Mouse (Mus musculus) splenic B cell, adult 2 months (primary cell): ENCODE measurements around the gene Dsp.

Experiments
- DNase-seq: peaks from one replicate; pipeline ENCODE4 v3.0.0-alpha.2; 2011; ENCODE audit warnings: low read depth, low spot score
- H3K27me3 ChIP-seq: 2 replicates; pipeline ENCODE4 v1.6.1; 2012; ENCODE audit warnings: mild to moderate bottlenecking, low read length, moderate library complexity, mixed read lengths; ENCODE audit not compliant: control insufficient read depth, poor library complexity, insufficient read depth, severe bottlenecking
- H3K36me3 ChIP-seq: 2 replicates; pipeline ENCODE4 v1.6.1; 2012; ENCODE audit warnings: mild to moderate bottlenecking, low read length, moderate library complexity, mixed read lengths; ENCODE audit not compliant: control insufficient read depth, poor library complexity, insufficient read depth, severe bottlenecking

Gene Dsp

DNA sequence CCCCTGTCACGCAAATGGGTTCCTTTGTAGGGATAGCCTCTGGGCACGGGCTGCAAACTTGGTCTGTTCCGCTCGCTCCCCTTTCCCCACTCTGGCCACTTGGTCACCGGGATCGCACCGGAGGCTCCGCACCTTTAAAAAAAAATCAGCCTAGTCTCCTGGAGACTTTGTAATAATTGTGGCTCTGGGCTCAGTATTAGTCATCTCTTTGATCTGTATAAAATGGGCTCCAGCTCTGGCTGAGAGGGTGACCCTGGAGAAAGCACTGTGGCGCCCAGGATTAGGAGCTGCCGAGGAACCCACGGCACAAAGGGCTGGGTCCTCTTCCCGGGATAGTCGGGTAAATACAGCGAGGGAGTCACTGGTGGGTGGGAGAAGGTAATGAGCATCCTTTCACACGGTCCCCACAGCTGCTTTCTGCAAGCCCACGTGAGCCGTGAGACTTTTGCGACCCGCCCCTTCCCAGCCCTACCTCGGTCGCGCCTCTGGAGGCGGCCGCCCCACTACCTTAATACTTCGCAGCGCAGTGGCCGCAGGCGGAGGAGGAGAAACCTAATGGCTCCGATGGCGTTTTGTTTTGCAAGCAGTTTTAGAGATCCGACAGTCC lies 1.4 kb downstream of the Dsp start:
- H3K27me3 ChIP-seq = no peaks in the 10 kb centered on the region
- H3K36me3 ChIP-seq = no peaks in the 10 kb centered on the region
- DNase-seq = peak; percentile 23

- H3K36me3 ChIP-seq = no peaks in the 10 kb centered on the region
- H3K27me3 ChIP-seq = no peaks in the 10 kb centered on the region
- DNase-seq = no peak
Observed at GRCm38 (mm10) chr13:38155523-38155922, 4.4 kb downstream of the Dsp start.

DNA sequence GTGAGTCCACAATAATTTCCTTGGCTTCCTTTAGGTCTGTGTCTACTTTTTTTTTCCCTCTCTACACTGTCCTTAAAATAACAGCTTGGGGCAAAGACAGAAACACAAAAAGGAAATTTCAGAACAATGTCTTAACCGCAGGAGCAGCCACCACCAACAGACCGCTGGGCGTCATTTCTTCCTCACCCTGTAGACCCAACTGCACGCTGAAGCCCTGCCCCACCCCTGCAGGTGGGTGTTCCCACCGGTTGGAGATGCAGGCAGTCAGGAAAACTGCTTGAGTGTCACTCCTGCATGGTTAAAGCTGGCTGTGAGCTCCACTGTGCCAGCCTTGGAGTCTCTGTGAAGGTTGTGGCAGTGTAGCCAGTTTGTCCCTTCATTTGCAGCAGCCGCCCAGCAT lies 6.5 kb downstream of the Dsp start:
- Histone ChIP-seq H3K36me3 (no peaks in the 10 kb centered on the region), H3K27me3 (no peaks in the 10 kb centered on the region)
- no peak for DNase-seq

DNA sequence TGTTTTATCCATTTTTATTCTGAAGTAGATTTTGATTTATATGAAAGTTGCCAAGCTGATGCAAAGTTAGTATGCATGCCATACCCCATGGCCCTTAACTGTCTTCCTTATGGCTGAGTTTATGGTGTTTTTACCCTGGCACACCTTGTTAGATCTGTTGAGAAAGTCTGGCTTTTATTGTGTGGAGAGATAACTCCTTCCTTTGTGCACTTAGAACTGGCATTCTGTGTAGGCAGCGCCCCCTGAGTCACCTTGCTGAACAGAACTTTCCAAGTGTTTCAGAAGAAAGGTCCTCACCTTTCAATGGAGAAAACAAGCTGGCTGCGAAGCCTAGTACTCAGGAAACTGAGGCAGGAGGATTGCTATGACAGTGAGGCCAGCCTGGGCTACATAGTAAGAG lies 10.9 kb downstream of the Dsp start:
- no peak for DNase-seq
- Histone ChIP-seq H3K27me3 (no peaks in the 10 kb centered on the region), H3K36me3 (no peaks in the 10 kb centered on the region)

GRCm38 (mm10) chr13:38162668-38163067 lies 11.6 kb downstream of the Dsp start:
- DNase-seq = no peak
- no peaks in the 10 kb centered on the region for H3K27me3 ChIP-seq
- H3K36me3 ChIP-seq = no peaks in the 10 kb centered on the region

DNA sequence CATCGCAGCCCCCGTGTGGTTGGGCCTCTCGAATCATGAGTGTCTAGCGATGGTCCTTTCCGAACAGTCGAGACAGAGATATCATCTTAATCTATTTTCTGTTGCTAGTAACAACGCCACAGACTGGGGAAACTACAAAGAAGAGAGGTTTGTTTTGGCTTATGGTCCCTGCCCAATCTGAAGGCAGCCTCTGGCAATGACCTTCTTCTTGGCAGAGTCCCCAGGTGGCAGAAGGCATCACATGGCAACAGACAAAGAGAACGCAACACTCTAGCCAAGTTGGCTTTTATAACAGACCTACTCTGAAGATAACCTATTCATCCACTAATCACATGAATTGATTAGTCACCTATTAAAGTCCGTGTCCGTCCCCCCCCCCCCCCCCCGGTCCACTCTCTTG lies 13.8 kb downstream of the Dsp start:
- no peak for DNase-seq
- Histone ChIP-seq H3K36me3 (no peaks in the 10 kb centered on the region), H3K27me3 (no peaks in the 10 kb centered on the region)

DNA sequence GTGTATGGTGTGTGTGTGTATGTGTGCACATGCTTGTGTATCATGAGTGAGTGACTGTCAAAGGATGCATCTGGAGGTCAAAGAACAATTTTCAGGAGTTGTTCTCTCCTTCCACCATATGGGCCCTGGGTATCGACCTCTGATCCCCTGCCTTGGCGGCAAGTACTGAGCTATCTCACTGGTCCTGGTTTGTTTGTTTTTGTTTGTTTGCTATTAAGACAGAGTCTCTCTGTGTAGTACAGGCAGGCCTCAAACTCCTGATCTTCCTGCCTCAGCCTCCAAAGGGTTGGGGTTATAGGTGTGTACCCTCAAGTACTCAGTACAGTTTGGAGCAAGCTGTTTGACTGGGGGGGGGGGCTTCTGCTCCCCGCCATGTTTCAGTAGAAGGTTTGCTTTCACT lies 16.0 kb downstream of the Dsp start:
- no peaks in the 10 kb centered on the region for H3K36me3 ChIP-seq
- no peaks in the 10 kb centered on the region for H3K27me3 ChIP-seq
- no peak for DNase-seq

GRCm38 (mm10) chr13:38170707-38171144 lies 19.6 kb downstream of the Dsp start:
- Histone ChIP-seq H3K36me3 (no peaks in the 10 kb centered on the region), H3K27me3 (no peaks in the 10 kb centered on the region)
- DNase-seq = no peak

GRCm38 (mm10) chr13:38193406-38193805 lies 42.3 kb downstream of the Dsp start:
- no peaks in the 10 kb centered on the region for H3K27me3 ChIP-seq
- no peak for DNase-seq
- H3K36me3 ChIP-seq = no peaks in the 10 kb centered on the region

DNA sequence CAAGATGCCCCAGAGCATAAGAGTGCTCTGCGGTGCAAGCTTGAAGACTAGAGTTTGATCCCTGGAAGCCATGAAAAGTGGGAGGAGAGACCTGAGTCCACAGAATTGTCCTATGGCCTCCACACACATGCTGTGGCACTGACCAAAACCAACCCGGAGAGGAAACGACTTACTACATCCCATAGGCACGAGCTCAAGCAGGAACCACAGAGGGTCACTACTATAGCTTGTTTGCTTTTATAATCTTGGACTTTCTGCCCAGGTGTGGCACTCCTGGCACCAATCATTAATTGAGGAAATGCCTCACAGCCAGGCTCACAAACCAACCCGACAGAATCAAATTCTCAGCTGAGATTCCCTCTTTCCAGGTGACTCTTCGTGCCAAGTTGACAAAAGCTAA lies 50.3 kb downstream of the Dsp start:
- no peak for DNase-seq
- no peaks in the 10 kb centered on the region for H3K27me3 ChIP-seq
- H3K36me3 ChIP-seq = no peaks in the 10 kb centered on the region

GRCm38 (mm10) chr13:38204171-38204570 lies 53.1 kb downstream of the Dsp start:
- DNase-seq = no peak
- H3K27me3 ChIP-seq = no peaks in the 10 kb centered on the region
- no peaks in the 10 kb centered on the region for H3K36me3 ChIP-seq

GRCm38 (mm10) chr13:38204702-38205482 lies 53.8 kb downstream of the Dsp start, which contains the start of gene Snrnp48:
TSS of gene Snrnp48 (plus strand) at chr13:38204938.
- DNase-seq = peak; percentile 92
- no peaks in the 10 kb centered on the region for H3K36me3 ChIP-seq
- no peaks in the 10 kb centered on the region for H3K27me3 ChIP-seq

DNA sequence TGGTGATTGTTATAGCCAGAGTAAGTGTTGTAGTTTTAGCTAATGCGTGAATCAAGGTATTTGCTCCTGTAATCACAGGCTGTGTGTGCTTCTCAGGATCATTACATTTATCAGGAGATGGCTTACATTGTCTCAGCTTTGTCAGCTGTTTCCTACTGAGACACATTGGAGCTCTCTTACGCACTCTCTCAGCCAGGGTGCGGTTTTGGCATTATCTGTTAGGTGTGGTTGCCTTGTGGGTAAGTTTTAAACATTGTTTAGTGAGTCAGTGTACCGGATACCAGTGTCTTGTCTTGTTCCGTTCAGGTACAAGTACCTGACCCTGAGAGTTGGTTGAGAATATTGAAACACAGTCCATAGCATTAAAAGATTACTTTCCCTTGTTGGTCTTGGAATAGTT lies 60.0 kb downstream of the Dsp start:
- Histone ChIP-seq H3K27me3 (no peaks in the 10 kb centered on the region), H3K36me3 (peaks cover 15% of the 10 kb centered on the region; the same call in 1 of the 2 replicates)
- no peak for DNase-seq

DNA sequence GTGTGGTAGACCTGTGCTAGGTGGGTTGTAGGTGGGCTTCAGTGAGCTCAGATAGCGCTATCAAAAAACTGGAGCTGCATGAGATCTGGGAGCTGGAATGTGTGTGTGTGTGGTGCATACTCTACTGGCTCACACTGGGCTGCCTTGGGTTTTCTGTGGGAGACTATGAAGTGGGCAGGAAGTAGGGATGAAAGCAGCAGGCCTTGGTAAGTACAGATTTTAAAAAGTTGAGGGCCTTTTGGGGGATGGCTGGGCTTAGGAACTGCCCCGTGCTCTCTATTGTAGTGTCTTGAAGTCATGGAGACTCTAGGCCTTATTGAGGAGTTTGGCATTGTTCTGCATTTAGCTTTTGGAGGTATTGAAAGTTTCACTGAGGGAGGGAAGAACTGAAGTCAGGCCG lies 67.6 kb downstream of the Dsp start:
- Histone ChIP-seq H3K36me3 (peaks cover 20% of the 10 kb centered on the region), H3K27me3 (no peaks in the 10 kb centered on the region)
- no peak for DNase-seq

DNA sequence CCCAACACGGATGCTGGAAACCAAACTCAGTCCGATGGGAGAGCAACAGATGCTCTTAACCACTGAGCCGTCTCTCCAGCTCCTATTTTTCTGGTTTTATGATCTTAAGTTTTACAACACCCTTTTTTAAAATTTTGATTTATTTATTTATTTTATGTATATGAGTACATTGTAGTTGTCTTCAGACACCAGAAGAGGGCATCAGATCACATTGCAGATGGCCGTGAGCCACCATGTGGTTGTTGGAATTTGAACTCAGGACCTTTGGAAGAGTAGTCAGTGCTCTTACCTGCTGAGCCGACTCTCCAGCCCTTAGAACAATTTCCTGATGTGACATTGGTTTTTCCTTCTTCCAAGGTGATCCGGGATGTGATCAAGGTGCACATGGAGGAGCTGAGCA lies 69.2 kb downstream of the Dsp start:
- H3K27me3 ChIP-seq = no peaks in the 10 kb centered on the region
- no peak for DNase-seq
- H3K36me3 ChIP-seq = peaks cover 24% of the 10 kb centered on the region
